Mouse (Mus musculus) liver, embryonic 14.5 days (tissue): ENCODE results near the gene B3gnt8. TPM values are rescaled to one million over a fixed set of nuclear protein-coding genes. Genes with fewer than 3 reads are reported as not detected.

Experiments used
- ATAC-seq: fragments of 200-750 bp; cut with Nextera tagmentation; 2 replicates; pipeline ENCODE4 v1.8.0; 2017; ENCODE audit warnings: moderate number of reproducible peaks, mild to moderate bottlenecking, moderate library complexity; ENCODE audit not compliant: insufficient read depth
- DNase-seq, 3 experiments: peaks; one replicate each; pipeline ENCODE4 v3.0.0-alpha.2; 2012 to 2013; ENCODE audit warnings: low read depth in 3 of 3, low spot score in 3 of 3
- H3K27ac ChIP-seq: fragments of 300-500 bp; sonication (generic); 2 replicates; pipeline ENCODE4 v1.5.1; 2014; ENCODE audit warnings: moderate library complexity, mild to moderate bottlenecking, control low read depth, inconsistent platforms
- H3K27me3 ChIP-seq: fragments of 300-500 bp; sonication (generic); 2 replicates; pipeline ENCODE4 v1.6.1; 2014; ENCODE audit warnings: mild to moderate bottlenecking, low read length, moderate library complexity; ENCODE audit not compliant: control insufficient read depth, insufficient read depth
- H3K36me3 ChIP-seq: fragments of 300-500 bp; sonication (generic); replicated peaks from 2 replicates; pipeline ENCODE4 v1.6.1; 2014; ENCODE audit warnings: low read depth; ENCODE audit not compliant: control insufficient read depth, insufficient read depth
- H3K4me1 ChIP-seq, 2 experiments: fragments of 200-500 bp in 1 of 2; fragments of 300-500 bp in 1 of 2; sonication (generic) in 1 of 2; replicated peaks; 2 replicates each; pipeline ENCODE4 v1.6.1; 2012 to 2014; ENCODE audit warnings: antibody characterized with exemption in 1 of 2, inconsistent platforms in 1 of 2, low read length in 1 of 2; ENCODE audit not compliant: control insufficient read depth in 2 of 2, insufficient read depth in 2 of 2
- H3K4me2 ChIP-seq: fragments of 300-500 bp; sonication (generic); 2 replicates; pipeline ENCODE4 v1.6.1; 2014; ENCODE audit warnings: low read depth, mild to moderate bottlenecking, control low read depth, moderate library complexity
- H3K4me3 ChIP-seq, 2 experiments: fragments of 200-500 bp in 1 of 2; fragments of 300-500 bp in 1 of 2; sonication (generic) in 1 of 2; 2 replicates each; pipeline ENCODE4 v1.5.1; 2012 to 2014; ENCODE audit warnings: low read depth in 2 of 2, low read length in 2 of 2, mild to moderate bottlenecking in 2 of 2, control low read depth in 1 of 2, inconsistent platforms in 1 of 2, moderate library complexity in 1 of 2; ENCODE audit not compliant: insufficient read depth in 1 of 2
- H3K9ac ChIP-seq: fragments of 300-500 bp; sonication (generic); replicated peaks from 2 replicates; pipeline ENCODE4 v1.6.1; 2014; ENCODE audit warnings: mild to moderate bottlenecking, control low read depth, moderate library complexity
- H3K9me3 ChIP-seq: fragments of 300-500 bp; sonication (generic); 2 replicates; pipeline ENCODE4 v1.6.1; 2016; ENCODE audit warnings: low read length, mixed read lengths; ENCODE audit not compliant: control insufficient read depth
- CTCF ChIP-seq: IDR thresholded peaks from 2 replicates; pipeline ENCODE4 v1.5.1; 2016; ENCODE audit warnings: antibody characterized with exemption, low read depth, control low read depth
- EP300 ChIP-seq: IDR thresholded peaks from 2 replicates; pipeline ENCODE4 v1.6.1; 2016; ENCODE audit warnings: antibody characterized with exemption, low read depth
- WGBS: fragments of 180-500 bp; shearing (Covaris S2); extraction: QIAGEN DNeasy Blood & Tissue Kit; methylation state at CpG from one replicate; pipeline ENCODE4 v1.1.7; 2014; ENCODE audit not compliant: insufficient replicate concordance; 5-methylcytosine and 5-hydroxymethylcytosine counted together
- polyA plus RNA-seq, 2 experiments: library from polyadenylated mRNA; depleted of rRNA in 1 of 2; stranded (reverse) in 1 of 2; unstranded in 1 of 2; fragments of >200 nt; fragmentation: Nextera tagmentation in 1 of 2; extraction: Ambion mirVana in 1 of 2; gene quantifications; 2 replicates each; pipeline versions ENCODE4 v1.2.1 to v1.2.3; 2012 to 2014

The B3gnt8 gene
- polyA plus RNA-seq, 2 experiments, result 0.81 to 1.6 TPM

GRCm38 (mm10) chr7:25647574-25648123 is 21.2 kb downstream of the B3gnt8 start:
- Histone ChIP-seq H3K27me3 (no peaks in the 10 kb centered on the region), H3K27ac (no peak overlapping the region), H3K4me3 (no peak overlapping the region), H3K9ac (no peak overlapping the region), H3K36me3 (no peaks in the 10 kb centered on the region), H3K4me2 (no peak overlapping the region), H3K9me3 (no peaks in the 10 kb centered on the region), H3K4me1 (peaks cover 0 to 8% of the 10 kb centered on the region in 2 experiments; a peak in 2 of 4 replicates)
- DNase-seq, result no peak
- no peak for ATAC-seq
- TF ChIP-seq EP300, result no peak
- TF ChIP-seq CTCF, result peak; percentile 70
- WGBS, result 47% methylated on average over 5 of the region's 5 CpGs

GRCm38 (mm10) chr7:25649839-25650238 is 23.4 kb downstream of the B3gnt8 start:
- no peak overlapping the region; the same call in 1 of the 2 replicates for H3K27ac ChIP-seq
- WGBS, result 15% methylated on average over 5 of the region's 5 CpGs
- ATAC-seq, result no peak
- H3K4me3 ChIP-seq, result no peak overlapping the region
- H3K36me3 ChIP-seq, result no peaks in the 10 kb centered on the region
- H3K4me2 ChIP-seq, result no peak overlapping the region
- TF ChIP-seq EP300 (no peak), CTCF (no peak)
- H3K9ac ChIP-seq, result no peak overlapping the region
- H3K9me3 ChIP-seq, result no peaks in the 10 kb centered on the region
- no peaks in the 10 kb centered on the region for H3K27me3 ChIP-seq
- no peak for DNase-seq
- H3K4me1 ChIP-seq, result peaks cover 0 to 8% of the 10 kb centered on the region in 2 experiments; a peak in 2 of 4 replicates

GRCm38 (mm10) chr7:25651281-25651680 is 24.8 kb downstream of the B3gnt8 start:
- 25% methylated on average over 8 of the region's 8 CpGs for WGBS
- ATAC-seq, result no peak
- no peak overlapping the region for H3K9ac ChIP-seq

GRCm38 (mm10) chr7:25652244-25652759 is 25.8 kb downstream of the B3gnt8 start:
- Histone ChIP-seq H3K36me3 (no peaks in the 10 kb centered on the region), H3K27me3 (no peaks in the 10 kb centered on the region), H3K27ac (no peak overlapping the region), H3K4me2 (no peak overlapping the region), H3K9ac (no peak overlapping the region), H3K9me3 (no peaks in the 10 kb centered on the region), H3K4me1 (peaks cover 0 to 12% of the 10 kb centered on the region in 2 experiments), H3K4me3 (no peak overlapping the region)
- no peak for TF ChIP-seq CTCF
- no peak for TF ChIP-seq EP300
- ATAC-seq (no peak), DNase-seq (no peak)
- WGBS, result 28% methylated on average over 12 of the region's 12 CpGs

More at GRCm38 (mm10) chr7:25651281-25651680, 24.8 kb downstream of the B3gnt8 start:
- Histone ChIP-seq H3K27me3 (no peaks in the 10 kb centered on the region), H3K4me3 (no peak overlapping the region), H3K4me2 (no peak overlapping the region), H3K36me3 (no peaks in the 10 kb centered on the region), H3K9me3 (no peaks in the 10 kb centered on the region), H3K4me1 (peaks cover 0 to 12% of the 10 kb centered on the region in 2 experiments; a peak in 3 of 4 replicates), H3K27ac (no peak overlapping the region)
- DNase-seq, result no peak
- TF ChIP-seq EP300, result no peak
- TF ChIP-seq CTCF, result peak; percentile 34; the same call in 1 of the 2 replicates

GRCm38 (mm10) chr7:25655601-25656428 is 29.4 kb downstream of the B3gnt8 start:
- WGBS, result 58% methylated on average over 11 of the region's 11 CpGs
- Histone ChIP-seq H3K4me1 (peaks cover 7 to 19% of the 10 kb centered on the region in 2 experiments), H3K4me3 (no peak overlapping the region), H3K9ac (no peak overlapping the region), H3K4me2 (no peak overlapping the region), H3K36me3 (no peaks in the 10 kb centered on the region), H3K27ac (no peak overlapping the region), H3K27me3 (no peaks in the 10 kb centered on the region), H3K9me3 (no peaks in the 10 kb centered on the region)
- DNase-seq, result no peak
- TF ChIP-seq EP300 (no peak), CTCF (no peak)
- ATAC-seq, result no peak
